Mouse (Mus musculus) adrenal gland, postnatal 4 days (tissue): ENCODE data around the gene Nol4l. TPM values are rescaled to one million over a fixed set of nuclear protein-coding genes. Genes with fewer than 3 reads are reported as not detected.

Source experiments
- DNase-seq, 2 experiments: peaks; one replicate each; pipeline ENCODE4 v3.0.0; 2021 to 2022; ENCODE audit warnings: low spot score in 2 of 2, mixed read lengths in 2 of 2
- total RNA-seq, 2 experiments: library from RNA; stranded (reverse); gene quantifications; 2 replicates each; pipeline ENCODE4 v1.2.3; 2021

The Nol4l gene
- total RNA-seq, 2 experiments from 2014 or later, result 26.7 to 26.9 TPM

GRCm38 (mm10) chr2:153543911-153544730 is 14.3 kb upstream of the Nol4l start:
- no peak for DNase-seq

GRCm38 (mm10) chr2:153542936-153543668 is 13.3 kb upstream of the Nol4l start:
- DNase-seq, result no peak

GRCm38 (mm10) chr2:153538898-153539297 is 9.1 kb upstream of the Nol4l start:
- DNase-seq, result no peak

- DNase-seq, result no peak
Measured at GRCm38 (mm10) chr2:153533981-153534380, 4.2 kb upstream of the Nol4l start.

GRCm38 (mm10) chr2:153530948-153531347 is 1.2 kb upstream of the Nol4l start:
- no peak for DNase-seq

- DNase-seq, result no peak
Measured at GRCm38 (mm10) chr2:153529365-153529781, 398 bp downstream of the Nol4l start.

- no peak for DNase-seq
Measured at GRCm38 (mm10) chr2:153528571-153529364, 1.0 kb downstream of the Nol4l start.

GRCm38 (mm10) chr2:153527580-153528531 is 1.9 kb downstream of the Nol4l start:
- no peak for DNase-seq

- no peak for DNase-seq
Measured at GRCm38 (mm10) chr2:153526850-153527530, 2.8 kb downstream of the Nol4l start.

GRCm38 (mm10) chr2:153525906-153526311 is 3.9 kb downstream of the Nol4l start:
- DNase-seq, result no peak

GRCm38 (mm10) chr2:153524727-153525126 is 5.0 kb downstream of the Nol4l start:
- DNase-seq, result no peak

- DNase-seq, result no peak
Measured at GRCm38 (mm10) chr2:153523656-153524055, 6.1 kb downstream of the Nol4l start.

GRCm38 (mm10) chr2:153523143-153523542 is 6.6 kb downstream of the Nol4l start:
- no peak for DNase-seq

GRCm38 (mm10) chr2:153522270-153522669 is 7.5 kb downstream of the Nol4l start:
- DNase-seq, result no peak

GRCm38 (mm10) chr2:153520057-153520456 is 9.7 kb downstream of the Nol4l start:
- DNase-seq, result no peak

- no peak for DNase-seq
Measured at GRCm38 (mm10) chr2:153516961-153517360, 12.8 kb downstream of the Nol4l start.

- no peak for DNase-seq
Measured at GRCm38 (mm10) chr2:153515582-153515981, 14.2 kb downstream of the Nol4l start.

- DNase-seq, result no peak
Measured at GRCm38 (mm10) chr2:153514497-153515380, 15.0 kb downstream of the Nol4l start.

GRCm38 (mm10) chr2:153513983-153514382 is 15.8 kb downstream of the Nol4l start:
- DNase-seq, result no peak
